Mouse (Mus musculus) lung, adult 2 months (tissue): ENCODE data around the gene Ccdc86. TPM values are rescaled to one million over a fixed set of nuclear protein-coding genes. Genes with fewer than 3 reads are reported as not detected.

Experiments
- DNase-seq: peaks from one replicate; pipeline ENCODE4 v3.0.0; 2022
- H3K4me1 ChIP-seq: fragments of 200-500 bp; 2 replicates; pipeline ENCODE4 v1.6.1; 2011; ENCODE audit warnings: low read length; ENCODE audit not compliant: control insufficient read depth, insufficient read depth
- H3K4me3 ChIP-seq: fragments of 200-500 bp; replicated peaks from 2 replicates; pipeline ENCODE3; 2011; ENCODE audit warnings: low read depth, mild to moderate bottlenecking, control low read depth, low read length; ENCODE audit errors: extremely low read depth
- CTCF ChIP-seq: fragments of 200-500 bp; IDR thresholded peaks from 2 replicates; pipeline ENCODE4 v1.5.1; 2011; ENCODE audit warnings: mild to moderate bottlenecking, low read length, control low read depth; ENCODE audit not compliant: insufficient read depth
- POLR2A ChIP-seq: fragments of 200-500 bp; IDR thresholded peaks from 2 replicates; pipeline ENCODE4 v1.6.1; 2011; ENCODE audit warnings: low read depth, mild to moderate bottlenecking, control low read depth, low read length, borderline replicate concordance; ENCODE audit errors: extremely low read depth
- WGBS: fragments of 180-500 bp; shearing (Covaris S2); methylation state at CpG from one replicate; pipeline ENCODE4 v1.1.7; 2018; 5-methylcytosine and 5-hydroxymethylcytosine counted together
- polyA plus RNA-seq: library from polyadenylated mRNA; depleted of rRNA; stranded (reverse); fragments of >200 nt; gene quantifications from 2 replicates; pipeline ENCODE4 v1.2.3, GENCODE M21; 2012; rRNA removed

Ccdc86 gene
- polyA plus RNA-seq, 1 experiment = 4.7 TPM

GRCm38 (mm10) chr19:10904512-10904911, 44.6 kb downstream of the Ccdc86 start:
- Histone ChIP-seq H3K4me3 (no peak overlapping the region), H3K4me1 (0 out of 2 replicates have a peak, but pooled peaks cover 4% of the 10 kb centered on the region)
- DNase-seq = no peak
- WGBS = 70% methylated on average over 5 of the region's 5 CpGs
- TF ChIP-seq POLR2A (no peak), CTCF (no peak)

- no peak overlapping the region for H3K4me3 ChIP-seq
- TF ChIP-seq CTCF = no peak
- TF ChIP-seq POLR2A = no peak
- DNase-seq = no peak
- WGBS = 83% methylated on average over 5 of the region's 5 CpGs
- H3K4me1 ChIP-seq = peaks cover 9% of the 10 kb centered on the region; the same call in 1 of the 2 replicates
Observed at GRCm38 (mm10) chr19:10901046-10901445, 48.0 kb downstream of the Ccdc86 start.

GRCm38 (mm10) chr19:10900315-10900714, 48.8 kb downstream of the Ccdc86 start:
- TF ChIP-seq POLR2A (no peak), CTCF (no peak)
- Histone ChIP-seq H3K4me3 (no peak overlapping the region), H3K4me1 (peaks cover 11% of the 10 kb centered on the region; the same call in 1 of the 2 replicates)
- no peak for DNase-seq
- 74% methylated on average over 6 of the region's 6 CpGs for WGBS

- peaks cover 7% of the 10 kb centered on the region; the same call in 1 of the 2 replicates for H3K4me1 ChIP-seq
- H3K4me3 ChIP-seq = no peak overlapping the region
- DNase-seq = no peak
- TF ChIP-seq POLR2A (no peak), CTCF (no peak)
- WGBS = 84% methylated on average over 8 of the region's 8 CpGs
Observed at GRCm38 (mm10) chr19:10897491-10897890, 51.6 kb downstream of the Ccdc86 start.

GRCm38 (mm10) chr19:10896849-10897248, 52.2 kb downstream of the Ccdc86 start:
- no peak for TF ChIP-seq POLR2A
- DNase-seq = no peak
- Histone ChIP-seq H3K4me1 (peaks cover 7% of the 10 kb centered on the region; the same call in 1 of the 2 replicates), H3K4me3 (no peak overlapping the region)
- WGBS = 52% methylated on average over 7 of the region's 7 CpGs

GRCm38 (mm10) chr19:10895708-10896107, 53.4 kb downstream of the Ccdc86 start:
- H3K4me3 ChIP-seq = peak overlapping the region; percentile 81
- DNase-seq = no peak
- H3K4me1 ChIP-seq = peaks cover 7% of the 10 kb centered on the region; the same call in 1 of the 2 replicates
- WGBS = under 1% methylated on average over 16 of the region's 16 CpGs
- TF ChIP-seq POLR2A (no peak), CTCF (no peak)

- Histone ChIP-seq H3K4me1 (peaks cover 7% of the 10 kb centered on the region; the same call in 1 of the 2 replicates), H3K4me3 (peak within 1 kb of the TSS; percentile 81)
- under 1% methylated on average over 43 of the region's 43 CpGs for WGBS
- TF ChIP-seq CTCF (no peak), POLR2A (peak; percentile 86)
- DNase-seq = peak; percentile 94
Observed at GRCm38 (mm10) chr19:10895016-10895528, 54.0 kb downstream of the Ccdc86 start, which contains the start of gene Prpf19. TSS of gene Prpf19 (plus strand) at chr19:10895231.

- 58% methylated on average over 3 of the region's 3 CpGs for WGBS
- no peak overlapping the region for H3K4me3 ChIP-seq
- no peak for DNase-seq
- TF ChIP-seq CTCF (no peak), POLR2A (no peak)
- H3K4me1 ChIP-seq = peaks cover 7% of the 10 kb centered on the region; the same call in 1 of the 2 replicates
Observed at GRCm38 (mm10) chr19:10892201-10892600, 56.9 kb downstream of the Ccdc86 start.

Other genes with a start within 250 kb of the Ccdc86 start
- 2.4 and 4.4 TPM in 2 replicates for gene Cd5, start 210.3 kb downstream of the Ccdc86 start, polyA plus RNA-seq
- gene Cd6, start 119.2 kb downstream of the Ccdc86 start, polyA plus RNA-seq = 2.8 and 3.5 TPM in 2 replicates
- 33.3 and 42.0 TPM in 2 replicates for gene Slc15a3, start 109.5 kb downstream of the Ccdc86 start, polyA plus RNA-seq
- 22.4 and 23.5 TPM in 2 replicates for gene Tmem132a, start 79.3 kb downstream of the Ccdc86 start, polyA plus RNA-seq
- 206 and 278 TPM in 2 replicates for gene Tmem109, start 67.3 kb downstream of the Ccdc86 start, polyA plus RNA-seq
- gene Prpf19, start 54.0 kb downstream of the Ccdc86 start, polyA plus RNA-seq = 159 and 186 TPM in 2 replicates
- 0.21 and 0.33 TPM in 2 replicates for gene Zp1, start 28.6 kb downstream of the Ccdc86 start, polyA plus RNA-seq
- gene Ptgdr2, start 12.1 kb downstream of the Ccdc86 start, polyA plus RNA-seq = 4.8 and 6.6 TPM in 2 replicates
- not detected in 2 replicates for gene Ms4a10, start 25.4 kb upstream of the Ccdc86 start, polyA plus RNA-seq
- gene Ms4a15, start 44.0 kb upstream of the Ccdc86 start, polyA plus RNA-seq = 1.8 and 2.3 TPM in 2 replicates
- gene Ms4a18, start 68.8 kb upstream of the Ccdc86 start, polyA plus RNA-seq = not detected in 2 replicates
- gene Ms4a8a, start 131.8 kb upstream of the Ccdc86 start, polyA plus RNA-seq = 15.4 and 18.5 TPM in 2 replicates
- not detected in 2 replicates for gene 1700017D01Rik, start 181.6 kb upstream of the Ccdc86 start, polyA plus RNA-seq
- not detected in 2 replicates for gene 1700025F22Rik, start 216.1 kb upstream of the Ccdc86 start, polyA plus RNA-seq
- gene Ms4a13, start 247.5 kb upstream of the Ccdc86 start, polyA plus RNA-seq = not detected in 2 replicates